Mouse (Mus musculus) embryo, embryonic 9.5 days (tissue): ENCODE results near the gene 1600015I10Rik.

Experiments used
- DNase-seq: peaks from one replicate; pipeline ENCODE4 v3.0.0-alpha.2; 2017; ENCODE audit errors: extremely low spot score

1600015I10Rik gene

DNA sequence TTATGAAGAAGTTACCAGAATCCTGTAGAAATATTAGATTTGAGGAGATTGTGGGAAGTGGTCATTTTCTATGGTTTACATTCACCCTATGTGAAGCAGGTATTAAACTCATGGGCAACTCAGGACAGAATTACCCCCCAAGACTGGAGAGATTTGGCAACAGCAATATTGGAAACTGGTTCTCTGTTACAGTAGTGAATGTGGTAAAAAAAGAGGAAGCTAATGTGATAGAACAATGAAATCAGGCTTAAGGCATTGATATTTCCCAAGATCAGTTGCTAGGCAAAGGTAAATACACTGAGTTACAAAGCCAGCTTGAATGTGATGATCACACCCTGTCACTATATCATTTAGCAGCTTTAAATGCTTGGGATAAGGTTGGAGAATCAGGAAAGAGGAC lies 38.2 kb downstream of the 1600015I10Rik start:
- DNase-seq, result no peak

DNA sequence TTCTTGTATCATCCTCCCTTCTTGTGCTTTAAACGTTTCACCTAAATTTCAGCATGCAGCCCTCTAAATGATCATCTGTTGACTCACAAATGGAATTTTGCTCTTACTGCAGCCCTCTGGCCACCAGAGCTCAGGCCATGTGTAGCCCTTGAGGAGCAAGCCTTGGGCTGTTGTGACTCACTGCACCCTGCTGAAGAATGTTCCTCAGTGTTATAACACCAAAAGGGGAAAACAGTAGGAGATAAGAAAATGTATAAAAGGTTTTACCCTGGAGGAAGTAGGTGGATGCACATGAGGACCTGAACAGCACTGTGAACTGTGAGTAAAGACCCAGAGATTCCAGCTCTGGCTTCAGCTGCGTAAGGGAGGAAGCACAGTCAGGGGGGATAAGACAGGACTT lies 45.0 kb downstream of the 1600015I10Rik start, which contains the start of gene Doxl2:
Gene Doxl2, plus strand, starts transcription at position 301 of the 400 bp plus-strand sequence.
- no peak for DNase-seq

DNA sequence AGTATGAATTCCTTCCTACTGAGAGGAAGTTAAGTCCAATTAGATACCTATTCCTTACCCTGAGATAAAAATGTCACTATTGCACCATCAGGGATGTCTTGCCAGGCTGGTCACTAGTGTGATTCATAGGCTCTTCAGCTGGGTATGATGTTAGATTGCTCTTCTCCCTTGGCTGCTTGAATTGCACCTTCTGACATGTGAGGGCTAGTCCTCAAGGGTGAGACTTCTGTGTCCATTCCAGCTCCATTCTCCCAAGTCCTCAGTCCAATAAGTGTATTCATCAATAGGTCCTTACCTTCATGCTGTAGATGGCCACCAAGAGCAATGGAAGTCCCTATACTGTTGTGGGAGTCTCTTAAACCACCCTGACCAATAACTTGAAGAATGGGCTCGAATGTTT lies 49.9 kb downstream of the 1600015I10Rik start:
- no peak for DNase-seq

DNA sequence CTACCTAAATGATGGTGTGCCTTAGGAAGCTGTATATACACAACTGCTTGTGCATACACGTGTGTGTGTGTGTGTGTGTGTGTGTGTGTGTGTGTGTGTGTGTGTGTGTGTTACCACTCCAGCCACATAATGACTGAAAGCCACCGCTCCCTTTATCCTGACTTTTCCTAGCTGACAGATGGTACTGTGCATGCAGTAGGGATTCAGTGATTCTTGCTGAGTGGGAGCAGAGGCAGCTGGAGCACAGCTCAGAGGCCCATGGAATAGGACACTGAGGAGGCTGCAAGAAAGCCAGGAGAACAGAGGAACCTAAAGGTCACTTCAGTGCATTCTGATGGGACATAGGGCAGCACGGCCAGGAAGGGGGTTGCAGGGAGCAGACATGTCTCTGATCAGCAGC lies 52.6 kb downstream of the 1600015I10Rik start:
- no peak for DNase-seq
